Mouse (Mus musculus): Measurements from ENCODE around the gene Hist1h2ao. TPM values are rescaled to one million over a fixed set of nuclear protein-coding genes. Genes with fewer than 3 reads are reported as not detected.

Gene Hist1h2ao
- total RNA-seq, 2 experiments from 2014 or later, result 587 TPM; not detected in 1

Other genes with a start within 250 kb of the Hist1h2ao start
Only the 30 nearest of the 31 such genes appear.
- gene Olfr1364, start 228.7 kb upstream of the Hist1h2ao start, total RNA-seq (2015; ENCODE audit: low replicate concordance), result not detected in 2 replicates
- not detected in 2 replicates for gene Olfr1364, start 228.7 kb upstream of the Hist1h2ao start, total RNA-seq (2017; ENCODE audit: low replicate concordance)
- not detected in 2 replicates for gene Olfr1362, start 196.4 kb upstream of the Hist1h2ao start, total RNA-seq (2015; ENCODE audit: low replicate concordance)
- not detected in 2 replicates for gene Olfr1362, start 196.4 kb upstream of the Hist1h2ao start, total RNA-seq (2017; ENCODE audit: low replicate concordance)
- gene Olfr11, start 167.9 kb upstream of the Hist1h2ao start, total RNA-seq (2015; ENCODE audit: low replicate concordance), result not detected in 2 replicates
- gene Olfr11, start 167.9 kb upstream of the Hist1h2ao start, total RNA-seq (2017; ENCODE audit: low replicate concordance), result not detected in 2 replicates
- gene Olfr1361, start 147.1 kb upstream of the Hist1h2ao start, total RNA-seq (2015; ENCODE audit: low replicate concordance), result not detected in 2 replicates
- gene Olfr1361, start 147.1 kb upstream of the Hist1h2ao start, total RNA-seq (2017; ENCODE audit: low replicate concordance), result not detected in 2 replicates
- gene Olfr1360, start 133.1 kb upstream of the Hist1h2ao start, total RNA-seq (2015; ENCODE audit: low replicate concordance), result not detected in 2 replicates
- gene Olfr1360, start 133.1 kb upstream of the Hist1h2ao start, total RNA-seq (2017; ENCODE audit: low replicate concordance), result not detected in 2 replicates
- not detected in 2 replicates for gene Olfr1359, start 112.4 kb upstream of the Hist1h2ao start, total RNA-seq (2015; ENCODE audit: low replicate concordance)
- not detected in 2 replicates for gene Olfr1359, start 112.4 kb upstream of the Hist1h2ao start, total RNA-seq (2017; ENCODE audit: low replicate concordance)
- gene Hist1h2bl, start 94.3 kb upstream of the Hist1h2ao start, total RNA-seq (2015; ENCODE audit: low replicate concordance), result 989 and 1,130 TPM in 2 replicates
- gene Hist1h2bl, start 94.3 kb upstream of the Hist1h2ao start, total RNA-seq (2017; ENCODE audit: low replicate concordance), result 1,595 and 2,060 TPM in 2 replicates
- 22.6 and 24.1 TPM in 2 replicates for gene Hist1h2ai, start 94.0 kb upstream of the Hist1h2ao start, total RNA-seq (2015; ENCODE audit: low replicate concordance)
- gene Hist1h2ai, start 94.0 kb upstream of the Hist1h2ao start, total RNA-seq (2017; ENCODE audit: low replicate concordance), result 2,450 and 5,888 TPM in 2 replicates
- gene Hist1h3h, start 92.8 kb upstream of the Hist1h2ao start, total RNA-seq (2015; ENCODE audit: low replicate concordance), result 64.9 and 143 TPM in 2 replicates
- 379 and 793 TPM in 2 replicates for gene Hist1h3h, start 92.8 kb upstream of the Hist1h2ao start, total RNA-seq (2017; ENCODE audit: low replicate concordance)
- gene Hist1h2bm, start 88.4 kb upstream of the Hist1h2ao start, total RNA-seq (2015; ENCODE audit: low replicate concordance), result 396 and 580 TPM in 2 replicates
- 1,330 and 1,438 TPM in 2 replicates for gene Hist1h2bm, start 88.4 kb upstream of the Hist1h2ao start, total RNA-seq (2017; ENCODE audit: low replicate concordance)
- gene Hist1h4j, start 75.4 kb upstream of the Hist1h2ao start, total RNA-seq (2015; ENCODE audit: low replicate concordance), result 12.6 and 18.4 TPM in 2 replicates
- gene Hist1h4j, start 75.4 kb upstream of the Hist1h2ao start, total RNA-seq (2017; ENCODE audit: low replicate concordance), result 900 and 1,530 TPM in 2 replicates
- gene Hist1h4k, start 60.0 kb upstream of the Hist1h2ao start, total RNA-seq (2015; ENCODE audit: low replicate concordance), result 298 and 381 TPM in 2 replicates
- 3,827 and 6,951 TPM in 2 replicates for gene Hist1h4k, start 60.0 kb upstream of the Hist1h2ao start, total RNA-seq (2017; ENCODE audit: low replicate concordance)
- 480 and 792 TPM in 2 replicates for gene Hist1h2ak, start 56.6 kb upstream of the Hist1h2ao start, total RNA-seq (2015; ENCODE audit: low replicate concordance)
- 4,887 and 6,345 TPM in 2 replicates for gene Hist1h2ak, start 56.6 kb upstream of the Hist1h2ao start, total RNA-seq (2017; ENCODE audit: low replicate concordance)
- 1,688 and 1,944 TPM in 2 replicates for gene Hist1h2bn, start 56.3 kb upstream of the Hist1h2ao start, total RNA-seq (2015; ENCODE audit: low replicate concordance)
- gene Hist1h2bn, start 56.3 kb upstream of the Hist1h2ao start, total RNA-seq (2017; ENCODE audit: low replicate concordance), result 6,530 and 7,011 TPM in 2 replicates
- gene Hist1h1b, start 29.8 kb upstream of the Hist1h2ao start, total RNA-seq (2015; ENCODE audit: low replicate concordance), result 1,815 and 1,971 TPM in 2 replicates
- gene Hist1h1b, start 29.8 kb upstream of the Hist1h2ao start, total RNA-seq (2017; ENCODE audit: low replicate concordance), result 4,746 and 7,405 TPM in 2 replicates
- 807 and 971 TPM in 2 replicates for gene Hist1h3i, start 27.1 kb upstream of the Hist1h2ao start, total RNA-seq (2015; ENCODE audit: low replicate concordance)
- 793 and 862 TPM in 2 replicates for gene Hist1h3i, start 27.1 kb upstream of the Hist1h2ao start, total RNA-seq (2017; ENCODE audit: low replicate concordance)
- gene Hist1h2an, start 23.2 kb upstream of the Hist1h2ao start, total RNA-seq (2015; ENCODE audit: low replicate concordance), result 9.4 and 13.4 TPM in 2 replicates
- gene Hist1h2an, start 23.2 kb upstream of the Hist1h2ao start, total RNA-seq (2017; ENCODE audit: low replicate concordance), result 1,681 and 2,099 TPM in 2 replicates
- gene Hist1h2bp, start 23.0 kb upstream of the Hist1h2ao start, total RNA-seq (2015; ENCODE audit: low replicate concordance), result 31.0 and 96.0 TPM in 2 replicates
- 241 and 315 TPM in 2 replicates for gene Hist1h2bp, start 23.0 kb upstream of the Hist1h2ao start, total RNA-seq (2017; ENCODE audit: low replicate concordance)
- 607 and 1,040 TPM in 2 replicates for gene Hist1h2bq, start 268 bp upstream of the Hist1h2ao start, total RNA-seq (2015; ENCODE audit: low replicate concordance)
- 124 and 1,223 TPM in 2 replicates for gene Hist1h2bq, start 268 bp upstream of the Hist1h2ao start, total RNA-seq (2017; ENCODE audit: low replicate concordance)
- 328 and 512 TPM in 2 replicates for gene Hist1h4m, start 1.3 kb downstream of the Hist1h2ao start, total RNA-seq (2015; ENCODE audit: low replicate concordance)
- 4,244 and 7,239 TPM in 2 replicates for gene Hist1h4m, start 1.3 kb downstream of the Hist1h2ao start, total RNA-seq (2017; ENCODE audit: low replicate concordance)
- 169 and 258 TPM in 2 replicates for gene Hist1h4n, start 21.7 kb downstream of the Hist1h2ao start, total RNA-seq (2015; ENCODE audit: low replicate concordance)
- 2,740 and 4,790 TPM in 2 replicates for gene Hist1h4n, start 21.7 kb downstream of the Hist1h2ao start, total RNA-seq (2017; ENCODE audit: low replicate concordance)
- 209 and 329 TPM in 2 replicates for gene Hist1h2ap, start 23.0 kb downstream of the Hist1h2ao start, total RNA-seq (2015; ENCODE audit: low replicate concordance)
- gene Hist1h2ap, start 23.0 kb downstream of the Hist1h2ao start, total RNA-seq (2017; ENCODE audit: low replicate concordance), result 6,300 and 16,342 TPM in 2 replicates
- 696 and 939 TPM in 2 replicates for gene Hist1h2br, start 23.3 kb downstream of the Hist1h2ao start, total RNA-seq (2015; ENCODE audit: low replicate concordance)
- 393 and 1,610 TPM in 2 replicates for gene Hist1h2br, start 23.3 kb downstream of the Hist1h2ao start, total RNA-seq (2017; ENCODE audit: low replicate concordance)
- gene Zfp184, start 134.6 kb downstream of the Hist1h2ao start, total RNA-seq (2015; ENCODE audit: low replicate concordance), result not detected in 2 replicates
- gene Zfp184, start 134.6 kb downstream of the Hist1h2ao start, total RNA-seq (2017; ENCODE audit: low replicate concordance), result 1.3 TPM in 1 of 2 replicates, not detected in the other
- not detected in 2 replicates for gene Pom121l2, start 170.7 kb downstream of the Hist1h2ao start, total RNA-seq (2015; ENCODE audit: low replicate concordance)
- not detected in 2 replicates for gene Pom121l2, start 170.7 kb downstream of the Hist1h2ao start, total RNA-seq (2017; ENCODE audit: low replicate concordance)
- gene Prss16, start 199.3 kb downstream of the Hist1h2ao start, total RNA-seq (2015; ENCODE audit: low replicate concordance), result 4.0 TPM in 1 of 2 replicates, not detected in the other
- not detected in 2 replicates for gene Prss16, start 199.3 kb downstream of the Hist1h2ao start, total RNA-seq (2017; ENCODE audit: low replicate concordance)
- gene Hist1h2ah, start 225.1 kb downstream of the Hist1h2ao start, total RNA-seq (2015; ENCODE audit: low replicate concordance), result 4.6 TPM in 1 of 2 replicates, not detected in the other
- 2,615 and 4,600 TPM in 2 replicates for gene Hist1h2ah, start 225.1 kb downstream of the Hist1h2ao start, total RNA-seq (2017; ENCODE audit: low replicate concordance)
- gene Hist1h2bk, start 225.4 kb downstream of the Hist1h2ao start, total RNA-seq (2015; ENCODE audit: low replicate concordance), result 206 and 707 TPM in 2 replicates
- 2,593 and 2,906 TPM in 2 replicates for gene Hist1h2bk, start 225.4 kb downstream of the Hist1h2ao start, total RNA-seq (2017; ENCODE audit: low replicate concordance)
- 116 and 173 TPM in 2 replicates for gene Hist1h4i, start 230.9 kb downstream of the Hist1h2ao start, total RNA-seq (2015; ENCODE audit: low replicate concordance)
- gene Hist1h4i, start 230.9 kb downstream of the Hist1h2ao start, total RNA-seq (2017; ENCODE audit: low replicate concordance), result 364 and 489 TPM in 2 replicates
- 142 and 172 TPM in 2 replicates for gene Hist1h2ag, start 232.5 kb downstream of the Hist1h2ao start, total RNA-seq (2015; ENCODE audit: low replicate concordance)
- gene Hist1h2ag, start 232.5 kb downstream of the Hist1h2ao start, total RNA-seq (2017; ENCODE audit: low replicate concordance), result 3,967 and 4,951 TPM in 2 replicates